Mouse (Mus musculus): Measurements from ENCODE around the gene Stx11. TPM values are rescaled to one million over a fixed set of nuclear protein-coding genes. Genes with fewer than 3 reads are reported as not detected.

The Stx11 gene
- polyA plus RNA-seq, 1 experiment from 2014 or later = 1.7 TPM

DNA sequence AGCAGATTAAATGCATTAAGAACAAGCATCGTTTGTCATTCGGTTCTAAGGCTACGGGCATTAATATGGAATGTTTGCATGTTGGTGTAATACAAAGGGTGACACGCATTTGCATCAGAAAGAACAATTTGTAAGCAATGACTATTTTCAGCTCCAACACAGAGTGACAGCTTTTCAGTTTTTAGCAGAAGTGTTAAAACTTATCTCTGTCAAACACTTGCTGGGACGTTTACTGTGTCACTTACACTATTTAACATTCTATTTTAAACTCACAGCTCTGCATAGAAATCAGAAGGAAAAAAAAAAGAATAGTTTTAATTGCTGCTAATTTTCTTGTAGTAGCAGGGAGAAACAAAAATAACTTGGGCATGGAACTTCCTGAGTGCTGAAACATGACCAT lies 22.4 kb upstream of the Stx11 start:
- Histone ChIP-seq H3K27me3 (ENCODE audit: control insufficient read depth, insufficient read depth, low read depth, low read length) (no peaks in the 10 kb centered on the region), H3K36me3 (ENCODE audit: control insufficient read depth, insufficient read depth, low read length) (no peaks in the 10 kb centered on the region), H3K4me2 (ENCODE audit: low read length) (no peak overlapping the region), H3K27ac (ENCODE audit: low read length) (no peak overlapping the region), H3K9me3 (replicated peaks; ENCODE audit: control insufficient read depth, low read length, poor library complexity, severe bottlenecking) (no peaks in the 10 kb centered on the region), H3K9ac (ENCODE audit: low read depth, low read length) (no peak overlapping the region), H3K4me3 (ENCODE audit: low read depth, low read length) (no peak overlapping the region), H3K4me1 (ENCODE audit: control insufficient read depth, insufficient read depth, low read length) (no peaks in the 10 kb centered on the region)
- ATAC-seq = no peak
- WGBS = 41% methylated on average over 5 of the region's 5 CpGs

- 91% methylated on average over 3 of the region's 3 CpGs for WGBS
- Histone ChIP-seq H3K9ac (ENCODE audit: low read depth, low read length) (no peak overlapping the region), H3K27ac (ENCODE audit: low read length) (no peak overlapping the region), H3K9me3 (replicated peaks; ENCODE audit: control insufficient read depth, low read length, poor library complexity, severe bottlenecking) (no peaks in the 10 kb centered on the region), H3K4me1 (ENCODE audit: control insufficient read depth, insufficient read depth, low read length) (no peaks in the 10 kb centered on the region), H3K27me3 (ENCODE audit: control insufficient read depth, insufficient read depth, low read depth, low read length) (no peaks in the 10 kb centered on the region), H3K4me2 (ENCODE audit: low read length) (no peak overlapping the region), H3K4me3 (ENCODE audit: low read depth, low read length) (no peak overlapping the region), H3K36me3 (ENCODE audit: control insufficient read depth, insufficient read depth, low read length) (no peaks in the 10 kb centered on the region)
- ATAC-seq = no peak
Observed at GRCm38 (mm10) chr10:12985028-12985427, 20.9 kb upstream of the Stx11 start.

- Histone ChIP-seq H3K27ac (ENCODE audit: low read length) (no peak overlapping the region), H3K4me3 (ENCODE audit: low read depth, low read length) (no peak overlapping the region), H3K36me3 (ENCODE audit: control insufficient read depth, insufficient read depth, low read length) (no peaks in the 10 kb centered on the region), H3K27me3 (ENCODE audit: control insufficient read depth, insufficient read depth, low read depth, low read length) (no peaks in the 10 kb centered on the region), H3K4me2 (ENCODE audit: low read length) (no peak overlapping the region), H3K9ac (ENCODE audit: low read depth, low read length) (no peak overlapping the region), H3K9me3 (replicated peaks; ENCODE audit: control insufficient read depth, low read length, poor library complexity, severe bottlenecking) (no peaks in the 10 kb centered on the region), H3K4me1 (ENCODE audit: control insufficient read depth, insufficient read depth, low read length) (no peaks in the 10 kb centered on the region)
- WGBS = 60% methylated on average over 3 of the region's 3 CpGs
- no peak for ATAC-seq
Observed at GRCm38 (mm10) chr10:12983516-12983915, 19.4 kb upstream of the Stx11 start.

DNA sequence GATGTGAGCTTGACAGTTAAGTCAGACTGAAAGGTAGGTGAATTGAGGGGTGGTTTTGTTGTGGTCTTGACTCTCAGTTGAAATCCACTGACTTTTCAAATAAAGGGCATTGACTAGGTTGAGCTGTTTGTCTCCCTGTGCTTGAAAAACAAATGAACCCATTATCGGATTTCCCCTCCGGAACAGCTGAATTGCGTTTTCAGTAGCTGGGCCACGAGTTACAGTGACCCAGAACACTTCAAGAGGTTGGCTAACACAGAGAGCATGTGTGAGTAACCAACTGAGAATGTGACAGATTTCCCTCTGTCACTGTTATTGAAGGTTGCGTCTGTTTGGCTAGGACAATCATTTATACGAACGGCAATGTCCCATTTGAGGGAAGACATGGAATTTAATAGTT lies 17.0 kb upstream of the Stx11 start:
- 80% methylated on average over 7 of the region's 7 CpGs for WGBS
- H3K9ac ChIP-seq (ENCODE audit: low read depth, low read length) = no peak overlapping the region
- no peak overlapping the region for H3K4me3 ChIP-seq (ENCODE audit: low read depth, low read length)
- ATAC-seq = no peak
- H3K4me2 ChIP-seq (ENCODE audit: low read length) = no peak overlapping the region
- H3K9me3 ChIP-seq (replicated peaks; ENCODE audit: control insufficient read depth, low read length, poor library complexity, severe bottlenecking) = no peaks in the 10 kb centered on the region
- no peaks in the 10 kb centered on the region for H3K36me3 ChIP-seq (ENCODE audit: control insufficient read depth, insufficient read depth, low read length)
- H3K27ac ChIP-seq (ENCODE audit: low read length) = no peak overlapping the region
- no peaks in the 10 kb centered on the region for H3K27me3 ChIP-seq (ENCODE audit: control insufficient read depth, insufficient read depth, low read depth, low read length)
- no peaks in the 10 kb centered on the region for H3K4me1 ChIP-seq (ENCODE audit: control insufficient read depth, insufficient read depth, low read length)

DNA sequence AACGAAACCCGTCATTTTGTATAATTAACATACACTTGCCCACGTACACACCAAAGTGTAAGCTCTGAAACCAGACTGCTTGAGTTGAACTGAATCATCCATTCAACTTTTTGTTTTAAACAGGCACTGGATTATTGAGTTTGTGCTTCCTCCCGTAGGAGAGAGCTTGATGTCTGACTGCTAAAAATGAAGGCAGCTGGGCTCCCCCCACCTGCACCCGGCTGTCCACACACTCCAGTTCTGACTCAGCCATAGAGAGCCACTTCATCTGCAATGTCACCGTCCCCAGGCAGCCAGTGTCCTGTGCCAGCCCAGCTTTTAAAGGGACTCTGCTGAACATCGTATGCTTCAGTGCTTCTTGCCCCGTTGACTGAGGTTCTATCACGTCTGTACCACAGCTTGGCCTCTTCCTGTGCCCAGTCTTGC lies 13.7 kb upstream of the Stx11 start:
- H3K4me2 ChIP-seq (ENCODE audit: low read length) = no peak overlapping the region
- no peaks in the 10 kb centered on the region for H3K27me3 ChIP-seq (ENCODE audit: control insufficient read depth, insufficient read depth, low read depth, low read length)
- no peak overlapping the region for H3K9ac ChIP-seq (ENCODE audit: low read depth, low read length)
- no peaks in the 10 kb centered on the region for H3K4me1 ChIP-seq (ENCODE audit: control insufficient read depth, insufficient read depth, low read length)
- H3K36me3 ChIP-seq (ENCODE audit: control insufficient read depth, insufficient read depth, low read length) = no peaks in the 10 kb centered on the region
- H3K9me3 ChIP-seq (replicated peaks; ENCODE audit: control insufficient read depth, low read length, poor library complexity, severe bottlenecking) = no peaks in the 10 kb centered on the region
- no peak for ATAC-seq
- 73% methylated on average over 9 of the region's 9 CpGs for WGBS
- H3K27ac ChIP-seq (ENCODE audit: low read length) = no peak overlapping the region
- H3K4me3 ChIP-seq (ENCODE audit: low read depth, low read length) = no peak overlapping the region

DNA sequence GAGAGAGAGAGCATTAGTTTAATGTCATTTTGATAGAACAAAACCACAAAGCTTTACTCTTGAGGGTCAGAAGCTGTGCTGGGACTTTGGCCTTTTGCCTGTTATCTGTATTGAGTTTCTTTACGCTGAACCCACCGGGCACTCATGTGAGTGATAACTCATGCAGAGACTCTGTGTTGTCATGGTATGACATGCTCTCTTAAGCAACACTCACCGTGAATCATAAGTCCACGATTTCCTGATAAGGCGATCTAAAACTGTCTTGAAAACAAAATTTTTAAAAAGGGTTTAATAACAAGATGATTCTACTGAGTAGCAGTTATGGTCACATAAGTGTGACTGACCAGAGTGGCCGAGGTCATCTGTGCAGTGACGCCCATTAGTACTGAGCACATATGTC lies 12.5 kb upstream of the Stx11 start:
- Histone ChIP-seq H3K36me3 (ENCODE audit: control insufficient read depth, insufficient read depth, low read length) (no peaks in the 10 kb centered on the region), H3K4me3 (ENCODE audit: low read depth, low read length) (no peak overlapping the region), H3K27me3 (ENCODE audit: control insufficient read depth, insufficient read depth, low read depth, low read length) (no peaks in the 10 kb centered on the region), H3K27ac (ENCODE audit: low read length) (no peak overlapping the region), H3K9me3 (replicated peaks; ENCODE audit: control insufficient read depth, low read length, poor library complexity, severe bottlenecking) (no peaks in the 10 kb centered on the region), H3K4me2 (ENCODE audit: low read length) (no peak overlapping the region), H3K4me1 (ENCODE audit: control insufficient read depth, insufficient read depth, low read length) (no peaks in the 10 kb centered on the region), H3K9ac (ENCODE audit: low read depth, low read length) (no peak overlapping the region)
- ATAC-seq = no peak
- 98% methylated on average over 7 of the region's 7 CpGs for WGBS

- ATAC-seq = no peak
- no peaks in the 10 kb centered on the region for H3K27me3 ChIP-seq (ENCODE audit: control insufficient read depth, insufficient read depth, low read depth, low read length)
- H3K4me2 ChIP-seq (ENCODE audit: low read length) = no peak overlapping the region
- H3K9me3 ChIP-seq (replicated peaks; ENCODE audit: control insufficient read depth, low read length, poor library complexity, severe bottlenecking) = no peaks in the 10 kb centered on the region
- WGBS = 94% methylated on average over 7 of the region's 7 CpGs
- no peaks in the 10 kb centered on the region for H3K4me1 ChIP-seq (ENCODE audit: control insufficient read depth, insufficient read depth, low read length)
- H3K27ac ChIP-seq (ENCODE audit: low read length) = no peak overlapping the region
- no peaks in the 10 kb centered on the region for H3K36me3 ChIP-seq (ENCODE audit: control insufficient read depth, insufficient read depth, low read length)
- H3K4me3 ChIP-seq (ENCODE audit: low read depth, low read length) = no peak overlapping the region
- no peak overlapping the region for H3K9ac ChIP-seq (ENCODE audit: low read depth, low read length)
Observed at GRCm38 (mm10) chr10:12975957-12976356, 11.9 kb upstream of the Stx11 start.

GRCm38 (mm10) chr10:12975461-12975860 lies 11.4 kb upstream of the Stx11 start:
- H3K4me2 ChIP-seq (ENCODE audit: low read length) = no peak overlapping the region
- no peaks in the 10 kb centered on the region for H3K36me3 ChIP-seq (ENCODE audit: control insufficient read depth, insufficient read depth, low read length)
- no peak for ATAC-seq
- no peak overlapping the region for H3K27ac ChIP-seq (ENCODE audit: low read length)
- no peak overlapping the region for H3K4me3 ChIP-seq (ENCODE audit: low read depth, low read length)
- H3K4me1 ChIP-seq (ENCODE audit: control insufficient read depth, insufficient read depth, low read length) = no peaks in the 10 kb centered on the region
- no peaks in the 10 kb centered on the region for H3K27me3 ChIP-seq (ENCODE audit: control insufficient read depth, insufficient read depth, low read depth, low read length)
- WGBS = 96% methylated on average over 3 of the region's 3 CpGs
- no peak overlapping the region for H3K9ac ChIP-seq (ENCODE audit: low read depth, low read length)
- no peaks in the 10 kb centered on the region for H3K9me3 ChIP-seq (replicated peaks; ENCODE audit: control insufficient read depth, low read length, poor library complexity, severe bottlenecking)

- 89% methylated on average over 6 of the region's 6 CpGs for WGBS
- no peaks in the 10 kb centered on the region for H3K9me3 ChIP-seq (replicated peaks; ENCODE audit: control insufficient read depth, low read length, poor library complexity, severe bottlenecking)
- no peak for ATAC-seq
Observed at GRCm38 (mm10) chr10:12974572-12974971, 10.5 kb upstream of the Stx11 start.

More at GRCm38 (mm10) chr10:12974572-12974971, 10.5 kb upstream of the Stx11 start:
- Histone ChIP-seq H3K4me1 (ENCODE audit: control insufficient read depth, insufficient read depth, low read length) (no peaks in the 10 kb centered on the region), H3K27me3 (ENCODE audit: control insufficient read depth, insufficient read depth, low read depth, low read length) (no peaks in the 10 kb centered on the region), H3K4me3 (ENCODE audit: low read depth, low read length) (no peak overlapping the region), H3K36me3 (ENCODE audit: control insufficient read depth, insufficient read depth, low read length) (no peaks in the 10 kb centered on the region), H3K27ac (ENCODE audit: low read length) (no peak overlapping the region), H3K9ac (ENCODE audit: low read depth, low read length) (no peak overlapping the region), H3K4me2 (ENCODE audit: low read length) (no peak overlapping the region)
